Mouse (Mus musculus) naive thymus-derived CD4-positive, alpha-beta T cell, adult 2 months (primary cell): Measurements from ENCODE around the gene Gm8068.
"Not testable (repeated sequence)": the region's sequence is repeated elsewhere in the genome, so short reads cannot be mapped to it uniquely, and the experiment has no call there.

Source experiments
- DNase-seq: peaks from one replicate; pipeline ENCODE4 v3.0.0-alpha.2; 2011; ENCODE audit warnings: low read depth

Gm8068 gene

GRCm38 (mm10) chr14:41701785-41702184 lies at the start of gene Gm8068:
Gene Gm8068 (minus strand): TSS chr14:41701885.
- not testable (repeated sequence) for DNase-seq

- not testable (repeated sequence) for DNase-seq
These were observed 48.8 kb upstream of the Gm8068 start, which contains the start of gene Gm7929 for GRCm38 (mm10) chr14:41750514-41750913. Gene Gm7929 (minus strand): TSS chr14:41750614.

- DNase-seq, result not testable (repeated sequence)
These were observed 21.8 kb upstream of the Gm8068 start for GRCm38 (mm10) chr14:41723437-41723836.

DNA sequence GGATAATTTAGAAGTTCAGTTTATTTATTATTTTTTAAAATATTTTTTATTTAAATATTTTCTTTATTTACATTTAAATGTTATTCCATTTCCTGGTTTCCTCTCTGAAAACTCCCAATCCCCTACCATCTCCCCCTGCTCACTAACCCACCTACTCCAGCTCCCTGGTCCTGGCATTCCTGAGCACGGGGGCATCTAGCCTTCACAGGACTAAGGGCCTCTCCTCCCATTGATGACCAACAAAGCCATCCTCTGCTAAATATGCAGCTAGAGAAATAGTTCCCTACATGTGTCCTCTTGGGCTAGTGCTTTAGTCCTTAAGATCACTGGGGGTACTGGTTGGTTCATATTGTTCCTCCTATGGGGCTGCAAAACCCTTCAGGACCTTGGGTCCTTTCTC lies 15.5 kb upstream of the Gm8068 start:
- DNase-seq, result not testable (repeated sequence)

DNA sequence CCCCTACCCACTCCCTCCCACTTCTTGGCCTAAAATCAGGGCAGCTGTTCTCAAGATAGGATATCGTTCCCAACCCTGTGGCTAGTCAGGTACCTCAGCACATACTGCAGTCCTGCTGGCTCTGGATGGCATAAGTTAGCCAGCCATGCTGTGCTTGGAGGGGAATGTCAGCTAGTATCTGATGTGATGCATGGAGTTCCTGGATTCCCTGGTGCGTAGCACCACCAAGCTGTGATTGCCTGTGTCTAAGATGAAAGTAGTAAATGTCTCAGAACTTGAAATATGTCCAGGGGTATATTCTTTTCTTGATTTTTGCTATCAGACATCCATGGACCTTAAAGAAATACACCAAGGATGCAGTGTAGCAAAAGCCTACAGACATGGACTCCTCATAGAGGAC lies 53.5 kb downstream of the Gm8068 start:
- DNase-seq, result not testable (repeated sequence)
